Mouse (Mus musculus) hindbrain, embryonic 15.5 days (tissue): ENCODE data around the gene Dcx. TPM values are rescaled to one million over a fixed set of nuclear protein-coding genes. Genes with fewer than 3 reads are reported as not detected.

ENCODE experiments used
- ATAC-seq: fragments of 200-750 bp; cut with Nextera tagmentation; 2 replicates; pipeline ENCODE4 v1.8.0; 2017; ENCODE audit warnings: low read depth, moderate number of reproducible peaks, moderate TSS enrichment; ENCODE audit not compliant: low FRiP score
- H3K27ac ChIP-seq: fragments of 300-500 bp; sonication (generic); replicated peaks from 2 replicates; pipeline ENCODE4 v1.5.1; 2015; ENCODE audit warnings: mild to moderate bottlenecking, inconsistent platforms
- H3K27me3 ChIP-seq: fragments of 300-500 bp; sonication (generic); 2 replicates; pipeline ENCODE4 v1.6.1; 2015; ENCODE audit warnings: control low read depth, inconsistent platforms
- H3K36me3 ChIP-seq: fragments of 300-500 bp; sonication (generic); 2 replicates; pipeline ENCODE4 v1.6.1; 2015; ENCODE audit warnings: control low read depth, inconsistent platforms
- H3K4me1 ChIP-seq: fragments of 300-500 bp; sonication (generic); replicated peaks from 2 replicates; pipeline ENCODE4 v1.6.1; 2015; ENCODE audit warnings: control low read depth, inconsistent platforms
- H3K4me2 ChIP-seq: fragments of 300-500 bp; sonication (generic); 2 replicates; pipeline ENCODE4 v1.6.1; 2015; ENCODE audit warnings: moderate library complexity, mild to moderate bottlenecking, inconsistent platforms
- H3K4me3 ChIP-seq: fragments of 300-500 bp; sonication (generic); 2 replicates; pipeline ENCODE4 v1.5.1; 2015; ENCODE audit warnings: mild to moderate bottlenecking, inconsistent platforms
- H3K9ac ChIP-seq: fragments of 300-500 bp; sonication (generic); 2 replicates; pipeline ENCODE4 v1.6.1; 2015; ENCODE audit warnings: inconsistent platforms
- H3K9me3 ChIP-seq: fragments of 300-500 bp; sonication (generic); 2 replicates; pipeline ENCODE4 v1.6.1; 2016; ENCODE audit warnings: control low read depth, inconsistent platforms
- WGBS: fragments of 180-500 bp; shearing (Covaris S2); methylation state at CpG from one replicate; pipeline ENCODE4 v1.1.7; 2015; 5-methylcytosine and 5-hydroxymethylcytosine counted together
- polyA plus RNA-seq: library from polyadenylated mRNA; unstranded; fragments of >200 nt; fragmentation: Nextera tagmentation; extraction: Ambion mirVana; gene quantifications from 2 replicates; pipeline ENCODE4 v1.2.1, GENCODE M21; 2015

The Dcx gene
- 259 and 274 TPM in 2 replicates for polyA plus RNA-seq

GRCm38 (mm10) chrX:143932958-143933357 lies at the start of gene Dcx:
Dcx (minus strand) TSS chrX:143933311.
- H3K27me3 ChIP-seq, result no peaks in the 10 kb centered on the region
- peak within 1 kb of the TSS; percentile 86 for H3K27ac ChIP-seq
- H3K9ac ChIP-seq, result peak within 1 kb of the TSS; percentile 62
- peaks cover 5% of the 10 kb centered on the region; the same call in 1 of the 2 replicates for H3K4me1 ChIP-seq
- H3K4me3 ChIP-seq, result peak within 1 kb of the TSS; percentile 42
- H3K36me3 ChIP-seq, result no peaks in the 10 kb centered on the region
- WGBS, result 31% methylated on average over 8 of the region's 8 CpGs
- peak within 1 kb of the TSS; percentile 56 for H3K4me2 ChIP-seq
- H3K9me3 ChIP-seq, result no peaks in the 10 kb centered on the region
- peak; percentile 81 for ATAC-seq

- Histone ChIP-seq H3K9ac (no peak overlapping the region), H3K4me2 (no peak overlapping the region), H3K27ac (no peak overlapping the region), H3K27me3 (no peaks in the 10 kb centered on the region), H3K4me1 (no peaks in the 10 kb centered on the region), H3K36me3 (no peaks in the 10 kb centered on the region), H3K4me3 (no peak overlapping the region), H3K9me3 (no peaks in the 10 kb centered on the region)
- ATAC-seq, result peak; percentile 86
- 59% methylated on average over 6 of the region's 6 CpGs for WGBS
Measured at GRCm38 (mm10) chrX:143966249-143966648, 33.1 kb upstream of the Dcx start.

GRCm38 (mm10) chrX:143933671-143934070 lies 560 bp upstream of the Dcx start:
- peak overlapping the region; percentile 43 for H3K4me2 ChIP-seq
- ATAC-seq, result no peak
- H3K36me3 ChIP-seq, result no peaks in the 10 kb centered on the region
- peak overlapping the region; percentile 86; the same call in 1 of the 2 replicates for H3K27ac ChIP-seq
- WGBS, result 58% methylated on average over 2 of the region's 2 CpGs
- peak overlapping the region; percentile 62; the same call in 1 of the 2 replicates for H3K9ac ChIP-seq
- H3K4me3 ChIP-seq, result peak overlapping the region; percentile 42; the same call in 1 of the 2 replicates
- no peaks in the 10 kb centered on the region for H3K27me3 ChIP-seq
- H3K4me1 ChIP-seq, result peaks cover 5% of the 10 kb centered on the region; the same call in 1 of the 2 replicates
- H3K9me3 ChIP-seq, result no peaks in the 10 kb centered on the region

GRCm38 (mm10) chrX:143932530-143932929 lies 581 bp downstream of the Dcx start:
- Histone ChIP-seq H3K4me1 (peaks cover 5% of the 10 kb centered on the region; the same call in 1 of the 2 replicates), H3K9me3 (no peaks in the 10 kb centered on the region), H3K4me3 (peak overlapping the region; percentile 42), H3K27me3 (no peaks in the 10 kb centered on the region), H3K27ac (peak overlapping the region; percentile 86), H3K9ac (peak overlapping the region; percentile 62), H3K4me2 (peak overlapping the region; percentile 56; the same call in 1 of the 2 replicates), H3K36me3 (no peaks in the 10 kb centered on the region)
- ATAC-seq, result 0 out of 2 replicates have a peak, but pooled peaks have one; percentile 56
- WGBS, result 17% methylated on average over 1 of the region's 1 CpGs

- H3K4me1 ChIP-seq, result peaks cover 8% of the 10 kb centered on the region; the same call in 1 of the 2 replicates
- H3K4me2 ChIP-seq, result peak overlapping the region; percentile 56
- H3K27me3 ChIP-seq, result no peaks in the 10 kb centered on the region
- 28% methylated on average over 6 of the region's 6 CpGs for WGBS
- no peaks in the 10 kb centered on the region for H3K9me3 ChIP-seq
- peak overlapping the region; percentile 62 for H3K9ac ChIP-seq
- no peaks in the 10 kb centered on the region for H3K36me3 ChIP-seq
- H3K4me3 ChIP-seq, result peak overlapping the region; percentile 42
- peak; percentile 67 for ATAC-seq
- H3K27ac ChIP-seq, result peak overlapping the region; percentile 86
Measured at GRCm38 (mm10) chrX:143931400-143932185, 1.5 kb downstream of the Dcx start.

- WGBS, result 72% methylated on average over 5 of the region's 5 CpGs
- Histone ChIP-seq H3K4me1 (peaks cover 8% of the 10 kb centered on the region; the same call in 1 of the 2 replicates), H3K36me3 (no peaks in the 10 kb centered on the region), H3K27me3 (no peaks in the 10 kb centered on the region), H3K4me3 (no peak overlapping the region), H3K9me3 (no peaks in the 10 kb centered on the region), H3K9ac (no peak overlapping the region), H3K27ac (no peak overlapping the region), H3K4me2 (no peak overlapping the region)
- no peak for ATAC-seq
Measured at GRCm38 (mm10) chrX:143922070-143922469, 11.0 kb downstream of the Dcx start.

GRCm38 (mm10) chrX:143906699-143907471 lies 26.2 kb downstream of the Dcx start:
- no peak overlapping the region for H3K4me3 ChIP-seq
- peak overlapping the region; percentile 62 for H3K27ac ChIP-seq
- H3K36me3 ChIP-seq, result no peaks in the 10 kb centered on the region
- H3K9ac ChIP-seq, result no peak overlapping the region
- no peak overlapping the region for H3K4me2 ChIP-seq
- no peaks in the 10 kb centered on the region for H3K9me3 ChIP-seq
- peak; percentile 74 for ATAC-seq
- H3K27me3 ChIP-seq, result no peaks in the 10 kb centered on the region
- WGBS, result 28% methylated on average over 3 of the region's 3 CpGs
- H3K4me1 ChIP-seq, result peaks cover 9% of the 10 kb centered on the region

GRCm38 (mm10) chrX:143904689-143905088 lies 28.4 kb downstream of the Dcx start:
- Histone ChIP-seq H3K4me1 (peaks cover 9% of the 10 kb centered on the region), H3K4me2 (no peak overlapping the region), H3K36me3 (no peaks in the 10 kb centered on the region), H3K9me3 (no peaks in the 10 kb centered on the region), H3K4me3 (no peak overlapping the region), H3K9ac (no peak overlapping the region), H3K27me3 (no peaks in the 10 kb centered on the region), H3K27ac (no peak overlapping the region)
- WGBS, result 23% methylated on average over 2 of the region's 2 CpGs
- ATAC-seq, result no peak

- 23% methylated on average over 8 of the region's 8 CpGs for WGBS
- peak overlapping the region; percentile 78 for H3K27ac ChIP-seq
- peak overlapping the region; percentile 35 for H3K4me2 ChIP-seq
- H3K4me3 ChIP-seq, result no peak overlapping the region
- ATAC-seq, result peak; percentile 86
- no peaks in the 10 kb centered on the region for H3K9me3 ChIP-seq
- no peaks in the 10 kb centered on the region for H3K36me3 ChIP-seq
- H3K27me3 ChIP-seq, result no peaks in the 10 kb centered on the region
- H3K9ac ChIP-seq, result no peak overlapping the region
- peaks cover 12% of the 10 kb centered on the region for H3K4me1 ChIP-seq
Measured at GRCm38 (mm10) chrX:143902300-143902699, 30.8 kb downstream of the Dcx start.

- Histone ChIP-seq H3K4me1 (peaks cover 11% of the 10 kb centered on the region), H3K9ac (no peak overlapping the region), H3K4me2 (no peak overlapping the region), H3K27ac (0 out of 2 replicates have a peak overlapping the region, but pooled peaks have one; percentile 25), H3K36me3 (no peaks in the 10 kb centered on the region), H3K4me3 (no peak overlapping the region), H3K9me3 (no peaks in the 10 kb centered on the region), H3K27me3 (no peaks in the 10 kb centered on the region)
- no peak for ATAC-seq
- 49% methylated on average over 7 of the region's 7 CpGs for WGBS
Measured at GRCm38 (mm10) chrX:143897363-143898285, 35.5 kb downstream of the Dcx start.

GRCm38 (mm10) chrX:143896936-143897335 lies 36.2 kb downstream of the Dcx start:
- H3K27ac ChIP-seq, result 0 out of 2 replicates have a peak overlapping the region, but pooled peaks have one; percentile 25
- H3K4me2 ChIP-seq, result no peak overlapping the region
- H3K9ac ChIP-seq, result no peak overlapping the region
- peaks cover 8% of the 10 kb centered on the region; the same call in 1 of the 2 replicates for H3K4me1 ChIP-seq
- H3K4me3 ChIP-seq, result no peak overlapping the region
- H3K27me3 ChIP-seq, result no peaks in the 10 kb centered on the region
- no peaks in the 10 kb centered on the region for H3K9me3 ChIP-seq
- WGBS, result 62% methylated on average over 5 of the region's 5 CpGs
- ATAC-seq, result no peak
- H3K36me3 ChIP-seq, result no peaks in the 10 kb centered on the region
